Mouse (Mus musculus): ENCODE data around the gene Rhox4a2.
"Not testable (repeated sequence)": the region's sequence is repeated elsewhere in the genome, so short reads cannot be mapped to it uniquely, and the experiment has no call there.

Gene Rhox4a2

GRCm38 (mm10) chrX:37390548-37390947, at the start of gene Rhox4a2:
Gene Rhox4a2 (plus strand): TSS chrX:37390848.
- DNase-seq (ENCODE audit: low spot score in 2 of 2) = not testable (repeated sequence)

GRCm38 (mm10) chrX:37379728-37380127, 10.9 kb upstream of the Rhox4a2 start, which contains the start of gene Rhox3a2:
Gene Rhox3a2 (plus strand): TSS chrX:37380028.
- not testable (repeated sequence) for DNase-seq (ENCODE audit: low spot score in 2 of 2)

GRCm38 (mm10) chrX:37411767-37412166, 21.1 kb downstream of the Rhox4a2 start, which contains the start of gene Rhox2b:
Gene Rhox2b (plus strand): TSS chrX:37412067.
- DNase-seq (ENCODE audit: low spot score in 2 of 2) = not testable (repeated sequence)

GRCm38 (mm10) chrX:37432194-37432593, 41.5 kb downstream of the Rhox4a2 start, which contains the start of gene Rhox4b:
Gene Rhox4b (plus strand): TSS chrX:37432494.
- not testable (repeated sequence) for DNase-seq (ENCODE audit: low spot score in 2 of 2)
